Mouse (Mus musculus): Measurements from ENCODE around the gene Slc25a34.

- no peak for TF ChIP-seq CTCF (IDR thresholded peaks at IDR 0.05; ENCODE audit: low read depth)
- TF ChIP-seq EP300 (IDR thresholded peaks at IDR 0.05; ENCODE audit: low read depth), result no peak
These were observed 39.7 kb upstream of the Slc25a34 start for GRCm38 (mm10) chr4:141663122-141663931.

All from heart, postnatal 0 days (tissue).